Mouse (Mus musculus) heart, embryonic 13.5 days (tissue): Measurements from ENCODE around the gene Nos1ap. TPM values are rescaled to one million over a fixed set of nuclear protein-coding genes. Genes with fewer than 3 reads are reported as not detected.

Experiments used
- ATAC-seq: fragments of 200-750 bp; cut with Nextera tagmentation; 2 replicates; pipeline ENCODE4 v1.8.0; 2017; ENCODE audit warnings: moderate TSS enrichment; ENCODE audit not compliant: insufficient number of reproducible peaks, low FRiP score, low TSS enrichment; ENCODE audit errors: extremely low read depth
- H3K27ac ChIP-seq: fragments of 300-500 bp; sonication (generic); replicated peaks from 2 replicates; pipeline ENCODE4 v1.5.1; 2015; ENCODE audit warnings: moderate library complexity, mild to moderate bottlenecking, inconsistent platforms
- H3K27me3 ChIP-seq: fragments of 300-500 bp; sonication (generic); replicated peaks from 2 replicates; pipeline ENCODE4 v1.6.1; 2015; ENCODE audit warnings: mild to moderate bottlenecking, inconsistent platforms
- H3K36me3 ChIP-seq: fragments of 300-500 bp; sonication (generic); 2 replicates; pipeline ENCODE4 v1.6.1; 2015; ENCODE audit warnings: mild to moderate bottlenecking, inconsistent platforms
- H3K4me1 ChIP-seq: fragments of 300-500 bp; sonication (generic); 2 replicates; pipeline ENCODE4 v1.6.1; 2015; ENCODE audit warnings: inconsistent platforms
- H3K4me2 ChIP-seq: fragments of 300-500 bp; sonication (generic); 2 replicates; pipeline ENCODE4 v1.6.1; 2015; ENCODE audit warnings: inconsistent platforms, mild to moderate bottlenecking, moderate library complexity
- H3K4me3 ChIP-seq: fragments of 300-500 bp; sonication (generic); 2 replicates; pipeline ENCODE4 v1.5.1; 2015; ENCODE audit warnings: moderate library complexity, mild to moderate bottlenecking, inconsistent platforms
- H3K9ac ChIP-seq: fragments of 300-500 bp; sonication (generic); 2 replicates; pipeline ENCODE4 v1.6.1; 2015; ENCODE audit warnings: inconsistent platforms, mild to moderate bottlenecking, moderate library complexity
- H3K9me3 ChIP-seq: fragments of 300-500 bp; sonication (generic); 2 replicates; pipeline ENCODE4 v1.6.1; 2016; ENCODE audit warnings: inconsistent platforms
- WGBS: fragments of 180-500 bp; shearing (Covaris S2); methylation state at CpG from one replicate; pipeline ENCODE4 v1.1.7; 2015; ENCODE audit warnings: mixed read lengths; 5-methylcytosine and 5-hydroxymethylcytosine counted together
- polyA plus RNA-seq: library from polyadenylated mRNA; unstranded; fragments of >200 nt; fragmentation: Nextera tagmentation; extraction: Ambion mirVana; gene quantifications from 2 replicates; pipeline ENCODE4 v1.2.1, GENCODE M21; 2015

The Nos1ap gene
- polyA plus RNA-seq, 1 experiment from 2014 or later, result 17.9 TPM

GRCm38 (mm10) chr1:170351080-170351479 lies 238.6 kb downstream of the Nos1ap start:
- no peak overlapping the region for H3K4me3 ChIP-seq

GRCm38 (mm10) chr1:170346266-170346665 lies 243.4 kb downstream of the Nos1ap start:
- no peak overlapping the region for H3K9ac ChIP-seq
- H3K4me1 ChIP-seq, result peaks cover 17% of the 10 kb centered on the region
- H3K4me2 ChIP-seq, result no peak overlapping the region
- H3K36me3 ChIP-seq, result no peaks in the 10 kb centered on the region
- WGBS, result 63% methylated on average over 3 of the region's 3 CpGs
- no peaks in the 10 kb centered on the region for H3K9me3 ChIP-seq
- peak overlapping the region; percentile 53 for H3K27ac ChIP-seq
- no peak for ATAC-seq
- H3K4me3 ChIP-seq, result no peak overlapping the region
- H3K27me3 ChIP-seq, result no peaks in the 10 kb centered on the region

More at GRCm38 (mm10) chr1:170351080-170351479, 238.6 kb downstream of the Nos1ap start:
- Histone ChIP-seq H3K9me3 (no peaks in the 10 kb centered on the region), H3K27ac (no peak overlapping the region), H3K4me1 (peaks cover 11% of the 10 kb centered on the region), H3K9ac (no peak overlapping the region), H3K36me3 (no peaks in the 10 kb centered on the region), H3K4me2 (no peak overlapping the region), H3K27me3 (no peaks in the 10 kb centered on the region)
- ATAC-seq, result no peak

GRCm38 (mm10) chr1:170343906-170344305 lies 245.8 kb downstream of the Nos1ap start:
- Histone ChIP-seq H3K4me2 (no peak overlapping the region), H3K27me3 (no peaks in the 10 kb centered on the region), H3K4me1 (peaks cover 17% of the 10 kb centered on the region), H3K9me3 (no peaks in the 10 kb centered on the region), H3K9ac (no peak overlapping the region), H3K36me3 (no peaks in the 10 kb centered on the region), H3K4me3 (no peak overlapping the region), H3K27ac (no peak overlapping the region)
- ATAC-seq, result no peak
- WGBS, result 96% methylated on average over 4 of the region's 4 CpGs

GRCm38 (mm10) chr1:170343081-170343480 lies 246.6 kb downstream of the Nos1ap start:
- Histone ChIP-seq H3K36me3 (peaks cover under 1% of the 10 kb centered on the region; the same call in 1 of the 2 replicates), H3K9ac (no peak overlapping the region), H3K9me3 (no peaks in the 10 kb centered on the region), H3K27ac (no peak overlapping the region), H3K27me3 (no peaks in the 10 kb centered on the region), H3K4me1 (peaks cover 17% of the 10 kb centered on the region), H3K4me2 (no peak overlapping the region), H3K4me3 (no peak overlapping the region)
- 60% methylated on average over 8 of the region's 8 CpGs for WGBS
- no peak for ATAC-seq

GRCm38 (mm10) chr1:170339943-170340342 lies 249.7 kb downstream of the Nos1ap start:
- H3K27me3 ChIP-seq, result no peaks in the 10 kb centered on the region
- H3K4me1 ChIP-seq, result peaks cover 12% of the 10 kb centered on the region; the same call in 1 of the 2 replicates
- H3K4me2 ChIP-seq, result no peak overlapping the region
- no peak overlapping the region for H3K9ac ChIP-seq
- WGBS, result 91% methylated on average over 3 of the region's 3 CpGs
- no peak overlapping the region for H3K4me3 ChIP-seq
- H3K27ac ChIP-seq, result no peak overlapping the region
- no peaks in the 10 kb centered on the region for H3K9me3 ChIP-seq
- H3K36me3 ChIP-seq, result peaks cover 12% of the 10 kb centered on the region
- ATAC-seq, result no peak

- Histone ChIP-seq H3K9ac (no peak overlapping the region), H3K36me3 (peaks cover 29% of the 10 kb centered on the region), H3K27ac (no peak overlapping the region), H3K4me2 (no peak overlapping the region), H3K4me3 (no peak overlapping the region), H3K9me3 (no peaks in the 10 kb centered on the region), H3K4me1 (peaks cover 20% of the 10 kb centered on the region), H3K27me3 (no peaks in the 10 kb centered on the region)
- no peak for ATAC-seq
- 66% methylated on average over 4 of the region's 4 CpGs for WGBS
Observed at GRCm38 (mm10) chr1:170332775-170333174, 256.9 kb downstream of the Nos1ap start.

GRCm38 (mm10) chr1:170331926-170332325 lies 257.7 kb downstream of the Nos1ap start:
- Histone ChIP-seq H3K9me3 (no peaks in the 10 kb centered on the region), H3K36me3 (peaks cover 33% of the 10 kb centered on the region), H3K9ac (0 out of 2 replicates have a peak overlapping the region, but pooled peaks have one; percentile 1), H3K4me1 (peaks cover 20% of the 10 kb centered on the region), H3K27ac (0 out of 2 replicates have a peak overlapping the region, but pooled peaks have one; percentile 33), H3K27me3 (no peaks in the 10 kb centered on the region), H3K4me3 (no peak overlapping the region), H3K4me2 (no peak overlapping the region)
- ATAC-seq, result no peak
- 41% methylated on average over 6 of the region's 6 CpGs for WGBS

- 77% methylated on average over 4 of the region's 4 CpGs for WGBS
- Histone ChIP-seq H3K36me3 (peaks cover 29% of the 10 kb centered on the region), H3K27ac (no peak overlapping the region), H3K9me3 (no peaks in the 10 kb centered on the region), H3K27me3 (no peaks in the 10 kb centered on the region), H3K4me2 (no peak overlapping the region), H3K9ac (no peak overlapping the region), H3K4me3 (no peak overlapping the region), H3K4me1 (no peaks in the 10 kb centered on the region)
- ATAC-seq, result no peak
Observed at GRCm38 (mm10) chr1:170325277-170325676, 264.4 kb downstream of the Nos1ap start.

GRCm38 (mm10) chr1:170324312-170324711 lies 265.3 kb downstream of the Nos1ap start:
- no peak overlapping the region for H3K4me3 ChIP-seq
- 89% methylated on average over 1 of the region's 1 CpGs for WGBS
- ATAC-seq, result no peak

GRCm38 (mm10) chr1:170323001-170323400 lies 266.7 kb downstream of the Nos1ap start:
- Histone ChIP-seq H3K4me3 (no peak overlapping the region), H3K36me3 (peaks cover 40% of the 10 kb centered on the region), H3K9me3 (no peaks in the 10 kb centered on the region), H3K27ac (no peak overlapping the region), H3K9ac (no peak overlapping the region), H3K4me2 (no peak overlapping the region), H3K4me1 (no peaks in the 10 kb centered on the region), H3K27me3 (no peaks in the 10 kb centered on the region)
- WGBS, result 81% methylated on average over 10 of the region's 10 CpGs
- ATAC-seq, result no peak

More at GRCm38 (mm10) chr1:170324312-170324711, 265.3 kb downstream of the Nos1ap start:
- Histone ChIP-seq H3K27ac (no peak overlapping the region), H3K36me3 (peaks cover 38% of the 10 kb centered on the region), H3K27me3 (no peaks in the 10 kb centered on the region), H3K9ac (no peak overlapping the region), H3K4me2 (no peak overlapping the region), H3K9me3 (no peaks in the 10 kb centered on the region), H3K4me1 (no peaks in the 10 kb centered on the region)

GRCm38 (mm10) chr1:170322046-170322445 lies 267.6 kb downstream of the Nos1ap start:
- H3K9ac ChIP-seq, result no peak overlapping the region
- H3K9me3 ChIP-seq, result no peaks in the 10 kb centered on the region
- no peak overlapping the region for H3K27ac ChIP-seq
- no peak overlapping the region for H3K4me2 ChIP-seq
- no peak overlapping the region for H3K4me3 ChIP-seq
- peaks cover 40% of the 10 kb centered on the region for H3K36me3 ChIP-seq
- H3K4me1 ChIP-seq, result no peaks in the 10 kb centered on the region
- no peaks in the 10 kb centered on the region for H3K27me3 ChIP-seq
- no peak for ATAC-seq
- WGBS, result 82% methylated on average over 2 of the region's 2 CpGs

GRCm38 (mm10) chr1:170311431-170311830 lies 278.2 kb downstream of the Nos1ap start:
- Histone ChIP-seq H3K9ac (no peak overlapping the region), H3K36me3 (peaks cover 12% of the 10 kb centered on the region), H3K4me3 (no peak overlapping the region), H3K27ac (no peak overlapping the region), H3K27me3 (no peaks in the 10 kb centered on the region), H3K4me1 (no peaks in the 10 kb centered on the region), H3K9me3 (no peaks in the 10 kb centered on the region), H3K4me2 (no peak overlapping the region)
- WGBS, result 68% methylated on average over 6 of the region's 6 CpGs
- ATAC-seq, result no peak
